Mouse (Mus musculus) frontal cortex, postnatal 14 days (tissue): ENCODE results near the gene Scube1.

ENCODE experiments used
- DNase-seq, 2 experiments: peaks; one replicate each; pipeline ENCODE4 v3.0.0; 2022; ENCODE audit warnings: low spot score in 2 of 2

Gene Scube1

GRCm38 (mm10) chr15:83565434-83565833 lies 159.4 kb downstream of the Scube1 start:
- no peak for DNase-seq

- no peak for DNase-seq
Measured at GRCm38 (mm10) chr15:83563857-83564651, 160.8 kb downstream of the Scube1 start.

GRCm38 (mm10) chr15:83563327-83563856 lies 161.4 kb downstream of the Scube1 start, which contains the start of the genes Tspo and Mcat:
Gene Tspo, plus strand, starts transcription at chr15:83563592.
Gene Mcat, minus strand, starts transcription at chr15:83563787.
- DNase-seq: no peak

GRCm38 (mm10) chr15:83562626-83563270 lies 162.1 kb downstream of the Scube1 start:
- peak; percentile 32 to 37 for DNase-seq

GRCm38 (mm10) chr15:83560941-83561477 lies 163.8 kb downstream of the Scube1 start:
- no peak for DNase-seq

- DNase-seq: peak; percentile 69 to 82
Measured at GRCm38 (mm10) chr15:83555161-83555974, 169.5 kb downstream of the Scube1 start.
